Mouse (Mus musculus) kidney, adult 2 months (tissue): ENCODE data around the gene Raph1.

Experiments used
- CTCF ChIP-seq: fragments of 200-500 bp; conservative IDR thresholded peaks from 2 replicates; pipeline ENCODE4 v1.5.1; 2011; ENCODE audit warnings: low read depth, mild to moderate bottlenecking, control low read depth, low read length, moderate library complexity, mixed read lengths; ENCODE audit not compliant: insufficient read depth, insufficient read length
- POLR2A ChIP-seq: fragments of 200-500 bp; IDR thresholded peaks from one replicate; pipeline ENCODE4 v1.6.1; 2011; ENCODE audit warnings: low read depth, low read length, control low read depth

GRCm38 (mm10) chr1:60565270-60565920 is 1.5 kb downstream of the Raph1 start:
- TF ChIP-seq CTCF, result peak; percentile 44
- no peak for TF ChIP-seq POLR2A
